Mouse (Mus musculus) spleen, adult 2 months (tissue): ENCODE measurements around the gene Mafk.

ENCODE experiments used
- CTCF ChIP-seq: fragments of 200-500 bp; IDR thresholded peaks from 2 replicates; pipeline ENCODE4 v1.5.1; 2011; ENCODE audit warnings: mild to moderate bottlenecking, inconsistent platforms; ENCODE audit not compliant: insufficient read depth, insufficient read length, insufficient replicate concordance; ENCODE audit errors: extremely low read depth
- POLR2A ChIP-seq: fragments of 200-500 bp; IDR thresholded peaks from 2 replicates; pipeline ENCODE4 v1.6.1; 2011; ENCODE audit warnings: low read depth, low read length, inconsistent platforms

DNA sequence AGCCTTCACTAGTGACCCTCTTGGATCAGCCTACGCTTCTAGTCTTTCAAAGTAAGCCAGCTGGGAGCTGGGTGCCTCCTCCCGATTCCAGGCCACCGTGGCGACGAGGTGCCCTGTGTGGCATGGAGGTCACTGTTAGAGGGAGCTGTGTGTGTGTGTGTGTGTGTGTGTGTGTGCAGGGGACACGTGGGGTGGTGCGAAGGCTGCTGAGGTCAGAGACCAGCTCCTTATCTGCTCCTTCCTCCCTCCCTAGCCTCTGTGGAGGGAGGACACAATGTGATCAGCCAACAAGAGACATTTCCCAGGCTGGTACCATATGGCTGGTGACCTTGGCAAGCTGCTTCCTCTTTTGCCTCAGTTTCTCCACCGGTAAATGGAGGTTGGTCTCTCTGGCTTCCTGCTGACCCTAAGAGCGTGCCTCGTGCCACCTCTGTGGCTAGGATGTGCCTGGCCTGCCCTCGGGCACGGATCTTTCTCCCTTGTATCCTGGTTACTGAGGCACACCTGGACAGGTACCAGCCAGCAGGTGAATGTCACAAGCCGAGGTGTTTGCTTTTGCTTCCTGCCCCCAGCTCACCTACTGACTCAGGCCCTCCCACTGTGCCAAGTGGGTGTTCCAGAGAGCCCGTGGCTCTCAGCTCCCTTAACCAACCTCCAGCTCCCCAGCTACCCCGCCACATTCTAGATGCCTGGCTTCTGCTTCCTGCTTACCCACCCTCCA lies 20.5 kb downstream of the Mafk start:
- TF ChIP-seq CTCF = no peak
- no peak for TF ChIP-seq POLR2A
